Mouse (Mus musculus) gastrocnemius, postnatal 25 days (tissue): ENCODE data around the gene Smug1. TPM values are rescaled to one million over a fixed set of nuclear protein-coding genes. Genes with fewer than 3 reads are reported as not detected.

Experiments
- DNase-seq: peaks from one replicate; pipeline ENCODE4 v3.0.0; 2022
- total RNA-seq, 2 experiments: library from RNA; stranded (reverse); gene quantifications; 1 replicate in 1 of 2; 2 replicates in 1 of 2; pipeline ENCODE4 v1.2.3; 2021

Smug1 gene
- total RNA-seq, 2 experiments from 2014 or later: 9.4 to 11.7 TPM

- no peak for DNase-seq
Measured at GRCm38 (mm10) chr15:103145635-103146299, 21.1 kb downstream of the Smug1 start.

- no peak for DNase-seq
Measured at GRCm38 (mm10) chr15:103144176-103144575, 22.7 kb downstream of the Smug1 start.

GRCm38 (mm10) chr15:103135431-103135947, 31.4 kb downstream of the Smug1 start:
- no peak for DNase-seq

GRCm38 (mm10) chr15:103134277-103135086, 32.4 kb downstream of the Smug1 start:
- DNase-seq: no peak

GRCm38 (mm10) chr15:103133761-103134160, 33.1 kb downstream of the Smug1 start:
- no peak for DNase-seq

GRCm38 (mm10) chr15:103130729-103131128, 36.2 kb downstream of the Smug1 start:
- no peak for DNase-seq

- no peak for DNase-seq
Measured at GRCm38 (mm10) chr15:103129289-103129688, 37.6 kb downstream of the Smug1 start.

- no peak for DNase-seq
Measured at GRCm38 (mm10) chr15:103128056-103128833, 38.6 kb downstream of the Smug1 start.

GRCm38 (mm10) chr15:103125982-103126381, 40.9 kb downstream of the Smug1 start:
- DNase-seq: peak; percentile 27

GRCm38 (mm10) chr15:103124254-103124653, 42.6 kb downstream of the Smug1 start:
- DNase-seq: no peak

GRCm38 (mm10) chr15:103123343-103123742, 43.5 kb downstream of the Smug1 start:
- no peak for DNase-seq

- no peak for DNase-seq
Measured at GRCm38 (mm10) chr15:103122372-103122771, 44.5 kb downstream of the Smug1 start.

- peak; percentile 75 for DNase-seq
Measured at GRCm38 (mm10) chr15:103121416-103121815, 45.5 kb downstream of the Smug1 start.

GRCm38 (mm10) chr15:103120594-103120993, 46.3 kb downstream of the Smug1 start:
- DNase-seq: no peak

- no peak for DNase-seq
Measured at GRCm38 (mm10) chr15:103115726-103116125, 51.2 kb downstream of the Smug1 start.

GRCm38 (mm10) chr15:103115256-103115655, 51.6 kb downstream of the Smug1 start:
- no peak for DNase-seq

GRCm38 (mm10) chr15:103113077-103113476, 53.8 kb downstream of the Smug1 start:
- no peak for DNase-seq

GRCm38 (mm10) chr15:103112309-103112708, 54.6 kb downstream of the Smug1 start:
- DNase-seq: peak; percentile 54

- DNase-seq: no peak
Measured at GRCm38 (mm10) chr15:103109940-103110339, 57.0 kb downstream of the Smug1 start.

- DNase-seq: no peak
Measured at GRCm38 (mm10) chr15:103108066-103108676, 58.7 kb downstream of the Smug1 start.

- DNase-seq: no peak
Measured at GRCm38 (mm10) chr15:103106201-103106600, 60.7 kb downstream of the Smug1 start.
